Mouse (Mus musculus): ENCODE data around the gene Adipoq.
"Not testable (repeated sequence)": the region's sequence is repeated elsewhere in the genome, so short reads cannot be mapped to it uniquely, and the experiment has no call there.

Gene Adipoq

DNA sequence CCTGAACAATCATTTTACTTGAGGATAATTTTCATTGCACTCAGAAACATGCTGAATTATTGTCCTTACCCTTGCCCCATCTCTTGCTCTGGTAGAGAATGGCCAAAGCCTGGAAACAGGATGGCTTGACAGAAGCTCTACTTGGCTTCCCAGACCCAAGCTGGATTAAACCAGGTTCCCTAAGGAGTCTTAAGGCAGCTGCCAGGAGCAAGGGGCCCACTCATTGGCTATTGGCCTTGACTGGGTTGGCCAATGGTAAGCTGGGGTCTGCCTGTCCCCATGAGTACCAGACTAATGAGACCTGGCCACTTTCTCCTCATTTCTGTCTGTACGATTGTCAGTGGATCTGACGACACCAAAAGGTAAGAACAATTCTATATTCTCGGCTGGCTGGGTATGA, at the start of gene Adipoq:
Gene Adipoq, plus strand, starts transcription at position 257 of the 400 bp plus-strand sequence.
- no peak for DNase-seq

DNA sequence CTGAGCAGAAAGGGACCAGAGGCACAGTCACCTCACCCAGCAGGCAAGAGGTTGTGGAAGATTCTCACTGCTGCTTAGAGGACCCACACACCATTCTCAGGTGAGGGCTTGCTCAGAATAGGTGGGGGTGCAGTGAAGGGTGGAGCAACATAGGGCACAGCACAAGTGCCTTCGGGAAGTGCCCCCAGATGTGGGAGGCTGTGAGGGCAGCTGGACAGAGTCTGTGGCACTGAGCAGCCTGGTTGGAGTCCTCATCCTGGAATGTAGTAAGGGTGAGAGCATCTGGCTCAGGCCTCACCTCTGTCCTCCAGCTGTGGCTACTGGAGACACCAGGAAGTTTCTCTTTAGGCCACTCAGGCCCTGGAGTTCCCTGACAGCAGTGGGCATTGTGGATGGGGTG, 49.5 kb upstream of the Adipoq start:
- not testable (repeated sequence) for DNase-seq

DNA sequence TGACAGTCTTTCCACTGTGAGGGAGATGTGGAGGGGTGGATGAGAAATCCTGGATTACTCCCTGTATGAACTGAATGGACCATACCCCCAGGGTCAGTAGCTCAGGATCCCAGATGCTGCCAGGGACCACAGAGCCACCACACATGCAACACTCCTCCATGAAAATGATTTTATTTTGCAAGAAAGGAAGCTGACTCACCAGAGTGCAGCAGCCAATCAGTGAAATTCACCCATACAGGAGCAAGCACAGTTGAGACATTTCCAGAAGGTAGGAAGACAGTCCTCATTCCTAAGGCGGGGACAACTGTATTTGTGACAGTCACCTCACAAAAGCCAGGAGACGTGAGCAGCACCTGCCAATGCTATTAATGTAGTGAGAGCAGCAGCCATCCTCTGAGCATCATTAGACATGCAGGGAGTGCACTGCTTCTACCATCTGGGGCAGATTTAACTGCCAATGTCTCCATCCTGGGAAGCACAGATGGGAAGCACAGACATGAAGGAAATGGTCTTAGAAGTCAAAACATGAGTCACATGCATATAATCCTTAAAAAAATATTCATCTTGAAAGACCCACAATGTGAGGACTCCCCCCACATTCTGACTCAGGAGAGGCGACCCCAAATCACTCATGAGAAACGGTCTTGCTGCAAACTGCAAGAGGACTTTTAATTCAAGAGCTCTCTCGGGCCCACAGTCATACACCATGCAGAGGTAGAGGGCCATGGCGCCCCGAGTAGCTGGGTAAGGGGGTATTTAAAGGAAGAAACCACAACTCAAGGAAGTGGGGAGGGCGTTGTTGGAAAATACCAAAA, 48.8 kb upstream of the Adipoq start:
- not testable (repeated sequence) for DNase-seq

DNA sequence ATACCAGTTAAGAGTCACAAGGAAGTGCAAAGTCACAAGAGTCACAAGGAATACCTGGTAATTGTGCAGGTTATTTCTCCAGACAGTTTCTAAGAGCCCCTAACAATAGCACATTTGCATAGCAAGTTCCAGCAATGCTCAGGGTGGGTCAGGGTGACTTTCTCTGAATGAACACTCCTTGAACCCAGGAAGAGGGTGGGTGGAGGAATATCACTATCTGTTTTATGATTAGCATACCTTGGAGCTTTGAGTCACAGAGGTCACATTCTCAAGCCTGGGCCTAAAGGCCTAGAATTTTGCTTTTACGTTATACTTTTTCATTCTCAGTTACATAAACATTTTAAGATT, 48.3 kb upstream of the Adipoq start:
- not testable (repeated sequence) for DNase-seq

DNA sequence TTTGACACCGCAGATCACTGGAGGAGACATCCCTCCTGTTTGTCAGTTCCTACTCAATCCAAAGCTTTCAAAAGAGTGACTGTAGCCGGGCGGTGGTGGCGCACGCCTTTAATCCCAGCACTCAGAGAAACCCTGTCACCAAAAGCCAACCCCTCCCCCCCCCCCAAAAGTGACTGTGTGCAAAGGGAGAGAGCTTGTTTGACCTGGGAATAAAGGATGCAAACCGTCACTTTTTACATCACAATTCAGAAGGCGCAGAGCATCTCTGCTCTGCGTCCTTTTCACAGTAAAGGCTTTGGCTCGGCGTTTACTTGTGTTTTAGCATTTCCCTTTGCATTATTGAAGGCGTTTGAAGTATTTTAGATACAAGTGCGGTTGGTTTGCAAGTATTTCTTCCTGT, 46.7 kb upstream of the Adipoq start:
- no peak for DNase-seq

DNA sequence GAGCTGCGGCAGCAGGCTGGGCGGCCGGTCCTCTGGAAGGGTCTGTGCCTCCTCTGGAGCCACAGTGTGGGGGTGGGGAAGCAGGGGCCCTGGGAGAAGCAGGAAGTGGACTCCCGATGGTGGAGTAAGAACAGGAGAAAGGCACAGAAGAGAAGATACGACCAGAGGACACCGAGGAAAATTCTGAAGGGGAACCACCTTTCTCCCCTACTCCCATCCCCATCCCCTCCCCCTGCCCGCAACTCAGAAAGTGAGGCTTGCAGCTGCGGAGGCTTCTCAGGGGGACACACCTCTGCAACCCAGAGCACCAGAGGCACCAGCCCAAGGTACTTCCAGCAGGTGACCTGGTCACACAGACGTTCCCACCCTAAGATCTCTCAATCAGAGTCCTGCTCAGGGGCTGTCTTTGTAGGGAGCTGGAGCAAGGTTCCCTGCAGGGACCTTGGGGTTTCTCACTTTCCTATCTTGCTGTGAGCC, 46.2 kb upstream of the Adipoq start:
- peak; percentile 80 for DNase-seq

DNA sequence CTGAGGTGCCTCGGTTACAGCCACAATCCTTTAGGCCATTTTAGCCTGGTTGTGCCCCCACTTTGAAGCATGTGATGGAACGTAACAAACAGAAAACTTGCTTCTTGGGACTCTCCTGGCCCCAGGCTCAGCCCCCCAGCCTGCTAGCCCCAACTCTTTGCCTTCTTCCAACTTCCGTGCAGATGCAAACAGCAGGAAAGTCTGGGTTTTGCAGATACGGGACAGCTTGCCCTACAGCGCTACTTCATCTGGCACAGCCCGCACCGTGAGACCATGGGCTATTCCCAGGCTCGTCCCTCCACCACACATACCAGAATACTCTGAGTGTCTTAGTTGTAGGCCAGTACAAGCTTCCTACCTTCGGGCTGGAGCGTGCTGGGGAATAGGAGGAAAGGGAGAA, 45.7 kb upstream of the Adipoq start:
- DNase-seq, result peak; percentile 33

DNA sequence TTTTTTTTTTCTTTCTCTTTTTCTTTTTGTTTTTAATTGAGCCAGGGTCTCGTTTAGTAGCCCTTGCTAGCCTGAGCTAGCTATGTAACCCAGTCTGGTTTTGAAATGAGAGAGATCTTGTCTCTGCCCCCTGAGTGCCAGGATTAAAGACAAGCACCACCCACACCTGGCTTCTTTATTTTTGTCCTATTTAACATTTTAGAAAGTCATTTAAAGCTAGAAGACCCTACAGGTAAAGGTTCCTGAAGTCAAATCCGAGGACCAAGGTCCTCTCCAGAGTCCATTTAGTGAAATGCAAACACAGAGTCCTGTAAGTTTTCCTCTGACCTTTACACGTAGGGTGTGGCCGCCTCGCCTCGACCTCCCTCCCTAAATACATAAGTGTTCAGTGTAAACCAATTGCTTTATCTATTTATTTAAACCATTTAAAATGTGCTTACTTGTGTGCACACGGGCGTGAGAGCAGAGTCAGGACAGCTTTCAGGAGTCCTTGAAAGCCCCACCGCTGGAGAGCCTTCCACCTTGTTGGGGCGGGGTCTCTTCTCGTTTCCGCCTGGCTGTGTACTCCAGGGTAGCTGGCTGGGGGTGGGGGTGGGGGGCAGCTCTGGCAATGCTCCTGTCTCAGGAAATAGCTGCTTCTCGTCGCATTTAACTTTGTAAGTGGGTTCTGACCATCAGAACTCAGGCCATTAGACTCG, 43.8 kb upstream of the Adipoq start:
- DNase-seq, result peak; percentile 35

DNA sequence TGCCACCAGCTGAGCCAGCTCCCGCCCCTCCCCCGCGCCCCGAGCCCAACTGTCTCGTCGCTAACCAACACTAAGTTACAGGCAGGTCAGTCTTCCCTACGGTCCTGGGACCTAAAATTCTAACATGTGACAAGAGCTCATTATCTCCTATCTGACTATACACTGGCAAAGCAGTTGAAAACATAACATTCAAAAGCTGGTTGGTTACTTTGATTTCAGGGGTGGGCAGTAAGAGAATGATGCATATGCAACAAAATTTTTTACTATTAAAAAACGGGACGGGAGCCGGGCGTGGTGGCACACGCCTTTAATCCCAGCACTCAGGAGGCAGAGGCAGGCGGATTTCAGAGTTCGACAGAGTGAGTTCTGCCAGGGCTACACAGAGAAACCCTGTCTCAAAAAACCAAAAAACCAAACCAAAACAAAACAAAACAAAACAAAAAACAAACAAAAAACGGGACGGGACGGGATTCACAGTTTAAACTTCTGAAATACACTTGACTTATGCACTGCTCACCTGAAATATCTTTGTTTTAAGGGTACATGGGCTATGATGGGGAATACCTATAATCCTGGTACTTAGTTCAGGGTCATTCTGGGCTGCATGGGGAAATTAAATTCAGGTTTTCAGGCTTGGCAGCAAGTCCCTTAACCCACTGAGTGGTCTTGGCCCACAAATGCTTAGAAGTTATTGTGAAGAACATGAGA, 43.1 kb upstream of the Adipoq start:
- no peak for DNase-seq

DNA sequence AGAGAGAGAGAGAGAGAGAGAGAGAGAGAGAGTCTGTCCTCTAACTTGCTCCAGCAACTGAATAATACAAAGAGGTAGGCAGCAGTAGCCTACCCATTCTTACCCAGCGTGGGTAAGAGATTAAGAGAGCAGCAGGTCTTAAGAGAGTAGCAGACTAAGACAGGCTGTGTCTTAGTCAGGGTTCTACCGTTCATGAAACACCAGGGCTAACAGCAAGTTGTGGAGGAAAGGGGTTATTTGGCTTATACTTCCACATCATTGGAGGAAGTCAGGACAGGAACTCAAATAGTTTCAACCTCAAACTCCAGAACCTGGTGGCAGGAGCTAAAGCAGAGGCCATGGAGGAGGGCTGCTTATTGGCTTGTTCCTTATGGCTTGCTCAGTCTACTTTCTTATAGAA, 42.5 kb upstream of the Adipoq start:
- DNase-seq, result no peak

DNA sequence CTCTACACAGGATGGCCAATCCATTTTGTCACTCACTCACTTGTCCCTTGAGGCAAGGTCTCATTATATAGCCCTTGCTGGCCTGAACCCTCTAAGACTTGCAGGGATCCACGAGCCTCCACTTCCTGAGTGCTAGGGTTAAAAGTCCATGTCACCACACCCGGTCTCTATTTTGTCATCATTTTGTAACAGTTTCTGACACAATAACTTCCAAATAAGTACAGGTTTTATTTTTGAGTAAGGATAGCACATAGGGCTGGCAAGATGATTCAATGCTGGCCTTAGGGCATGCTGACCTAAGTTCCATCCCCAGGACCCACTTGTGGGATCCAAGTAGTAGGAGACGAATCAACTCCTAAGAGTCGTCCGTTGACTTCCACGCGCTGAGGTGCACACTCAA, 40.2 kb upstream of the Adipoq start:
- DNase-seq, result no peak

DNA sequence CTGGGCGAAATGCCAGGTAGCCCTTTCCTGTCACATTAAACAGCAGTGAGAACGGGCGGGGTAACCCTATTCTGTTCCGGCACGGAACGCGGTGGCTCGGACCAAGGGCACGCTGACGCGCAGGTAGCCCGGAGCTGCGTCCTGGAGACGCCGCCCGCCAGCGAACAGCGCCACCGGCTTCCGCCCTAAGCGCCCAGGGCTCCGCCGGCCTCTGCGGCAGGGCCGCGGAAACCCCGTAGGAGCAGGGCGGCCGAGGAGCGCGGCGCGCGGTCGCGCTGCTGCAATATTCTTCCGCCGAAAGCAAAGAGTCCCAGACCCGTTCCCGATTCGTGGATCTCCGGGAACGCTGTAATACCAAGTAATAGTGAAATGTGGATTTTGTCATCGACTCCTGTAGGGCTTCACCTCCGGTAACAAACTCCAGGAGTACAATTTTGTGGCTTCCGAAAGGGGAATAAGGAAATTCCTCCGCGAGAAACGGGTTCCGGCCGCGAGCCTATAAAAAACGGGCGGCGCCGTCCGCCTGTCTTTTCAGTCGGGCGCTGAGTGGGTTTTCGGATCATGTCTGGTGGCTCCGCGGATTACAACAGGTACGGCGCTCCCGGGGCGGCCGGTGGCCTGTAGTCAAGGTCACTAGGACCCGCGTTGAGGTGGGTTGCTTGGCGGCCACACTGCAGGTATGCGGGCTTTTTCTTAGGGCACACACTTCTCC, 38.9 kb upstream of the Adipoq start, which contains the start of gene Eif4a2:
Gene Eif4a2, plus strand, starts transcription at position 214 of the 712 bp plus-strand sequence.
- peak; percentile 97 for DNase-seq

DNA sequence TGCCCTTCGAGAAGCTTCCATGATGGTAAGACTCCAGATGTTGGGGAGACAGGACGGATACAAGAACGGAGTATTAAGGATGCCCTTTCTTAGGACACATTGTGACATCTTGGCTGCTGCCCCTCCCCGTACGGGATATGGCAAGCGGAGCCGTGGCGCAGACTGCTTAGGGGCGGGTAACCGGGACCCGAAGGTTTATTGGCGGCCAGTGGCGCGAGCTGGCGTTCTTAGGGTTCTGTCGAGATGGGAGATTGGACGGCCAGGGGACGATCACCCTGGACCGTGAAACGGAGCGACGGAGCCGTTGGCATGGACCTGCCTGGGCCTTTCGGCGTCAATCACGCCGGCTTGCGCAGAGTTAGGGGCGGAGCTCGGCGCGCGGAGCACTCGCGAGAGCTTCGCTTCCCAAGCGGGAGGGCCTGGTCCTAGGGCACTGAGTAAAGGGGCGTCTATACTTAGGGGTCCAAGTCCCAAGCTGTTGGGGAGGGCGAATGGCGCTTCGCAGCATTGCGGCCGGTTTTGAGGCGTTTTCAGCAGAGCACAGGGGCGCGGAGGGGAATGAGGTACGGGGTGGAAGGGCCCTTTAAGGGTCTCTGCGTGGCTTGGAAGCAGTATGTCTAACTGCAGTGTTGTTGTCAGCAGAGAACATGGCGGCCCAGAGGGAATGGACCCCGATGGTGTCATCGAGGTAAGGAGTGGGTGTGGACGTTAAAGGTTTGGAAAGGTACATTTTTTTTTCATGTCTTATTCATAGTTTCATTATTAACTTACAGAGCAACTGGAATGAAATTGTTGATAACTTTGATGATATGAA, 38.2 kb upstream of the Adipoq start:
- peak; percentile 91 for DNase-seq

DNA sequence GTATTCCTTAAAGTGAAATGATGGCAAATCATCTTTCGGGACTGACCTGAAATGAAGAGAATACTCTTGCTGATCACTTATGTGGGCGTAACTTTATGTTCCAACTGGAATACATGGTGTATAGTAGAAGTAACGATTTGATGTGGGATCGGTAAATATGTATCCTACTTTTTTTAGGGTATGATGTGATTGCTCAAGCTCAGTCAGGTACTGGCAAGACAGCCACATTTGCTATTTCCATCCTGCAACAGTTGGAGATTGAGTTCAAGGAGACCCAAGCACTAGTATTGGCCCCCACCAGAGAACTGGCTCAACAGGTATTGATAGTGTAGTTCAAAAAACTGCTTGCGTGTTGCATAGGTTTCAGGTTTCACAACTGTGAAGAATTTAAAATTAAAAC, 37.4 kb upstream of the Adipoq start:
- no peak for DNase-seq

DNA sequence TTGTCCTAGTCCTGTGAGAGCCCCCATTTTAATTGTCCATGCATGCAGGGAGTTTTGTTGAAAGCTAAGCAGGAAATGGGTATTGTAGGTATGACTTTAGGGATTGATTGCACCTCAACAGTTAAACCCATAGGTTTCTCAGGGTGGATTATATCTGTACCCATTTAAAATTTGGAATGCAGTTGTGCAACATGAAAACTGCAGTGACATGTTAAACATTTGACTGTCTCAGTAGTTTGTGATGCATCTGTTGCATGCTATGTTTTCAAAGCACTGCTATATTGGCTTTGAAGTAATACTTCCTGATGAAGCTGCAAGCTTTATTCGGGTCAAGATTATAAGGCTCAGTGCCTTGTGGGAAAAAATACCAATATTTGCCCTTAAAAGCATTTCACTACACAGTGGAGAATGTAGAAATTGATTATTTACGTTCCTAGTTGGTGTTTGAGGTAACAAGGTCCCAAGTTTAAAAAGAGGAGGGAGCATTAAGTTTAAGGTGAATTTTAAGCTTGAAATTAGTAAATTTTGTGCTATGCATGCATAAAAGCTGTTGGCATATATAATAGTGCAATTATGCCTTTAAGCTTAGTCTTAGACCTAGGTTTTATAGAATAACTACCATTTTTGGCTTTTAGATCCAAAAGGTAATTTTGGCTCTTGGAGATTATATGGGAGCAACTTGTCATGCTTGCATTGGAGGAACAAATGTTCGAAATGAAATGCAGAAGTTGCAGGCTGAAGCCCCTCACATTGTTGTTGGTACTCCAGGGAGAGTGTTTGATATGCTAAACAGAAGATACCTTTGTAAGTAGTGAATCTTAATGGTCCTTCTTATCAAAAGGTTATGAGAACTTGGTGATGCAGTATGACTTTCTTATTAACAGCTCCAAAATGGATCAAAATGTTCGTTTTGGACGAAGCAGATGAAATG, 36.7 kb upstream of the Adipoq start:
- DNase-seq, result no peak

DNA sequence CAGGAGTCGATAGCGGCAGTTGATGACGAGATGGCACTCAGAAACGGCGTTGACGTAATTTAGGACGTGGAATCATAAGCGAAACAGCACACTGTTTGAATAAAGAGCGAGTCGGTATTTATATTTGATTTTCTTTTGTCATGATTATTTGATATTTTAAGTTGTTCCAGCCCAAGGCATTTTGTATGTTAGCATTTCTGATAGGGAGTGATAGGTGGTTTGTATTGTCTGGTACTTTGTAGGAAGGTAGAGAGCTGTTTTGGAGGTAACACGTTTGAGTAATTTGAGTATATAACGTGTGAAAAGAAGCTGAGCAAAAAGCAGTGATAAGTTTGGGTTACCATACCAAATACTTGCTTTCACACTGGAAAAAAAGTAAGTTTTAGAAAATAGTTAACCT, 34.0 kb upstream of the Adipoq start:
- no peak for DNase-seq

DNA sequence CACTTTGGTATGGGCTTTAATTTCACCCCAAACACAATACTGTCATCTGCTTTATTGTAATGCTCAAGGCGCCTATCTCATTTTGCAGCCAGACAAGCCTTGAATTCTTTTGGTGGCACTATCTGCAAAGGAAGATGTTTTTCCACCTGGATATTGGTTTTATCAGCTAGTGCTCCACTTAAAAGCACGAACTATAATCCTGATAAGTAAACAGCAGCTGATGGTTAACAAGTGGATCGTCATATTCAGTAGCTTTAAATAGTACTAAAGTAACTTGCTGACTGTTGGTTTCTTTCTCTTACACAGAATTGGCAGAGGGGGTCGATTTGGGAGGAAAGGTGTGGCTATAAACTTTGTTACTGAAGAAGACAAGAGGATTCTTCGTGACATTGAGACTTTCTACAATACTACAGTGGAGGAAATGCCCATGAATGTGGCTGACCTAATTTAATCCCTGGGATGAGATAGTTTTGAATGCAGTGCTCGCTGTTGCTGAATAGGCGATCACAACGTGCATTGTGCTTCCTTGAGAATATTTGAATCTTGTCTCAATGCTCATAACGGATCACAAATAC, 33.4 kb upstream of the Adipoq start:
- no peak for DNase-seq

DNA sequence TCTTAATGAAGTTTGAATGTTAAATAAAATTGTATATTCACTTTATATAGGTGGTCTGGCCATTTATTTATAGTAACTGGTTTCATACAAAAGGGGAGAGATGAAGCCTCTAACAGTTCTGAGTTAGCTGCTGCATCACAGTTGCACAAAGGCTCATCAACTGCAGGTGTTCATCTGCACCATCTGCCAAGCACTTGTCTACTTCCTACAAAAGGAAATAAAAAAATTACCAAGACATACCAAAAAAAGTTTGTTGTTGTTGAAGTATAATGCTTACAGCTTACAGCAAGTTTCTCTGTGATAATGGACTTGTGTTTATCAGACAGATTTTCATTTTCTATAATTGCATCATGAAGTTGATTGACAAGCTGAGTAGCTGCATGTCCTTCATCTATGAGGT, 32.4 kb upstream of the Adipoq start:
- no peak for DNase-seq

DNA sequence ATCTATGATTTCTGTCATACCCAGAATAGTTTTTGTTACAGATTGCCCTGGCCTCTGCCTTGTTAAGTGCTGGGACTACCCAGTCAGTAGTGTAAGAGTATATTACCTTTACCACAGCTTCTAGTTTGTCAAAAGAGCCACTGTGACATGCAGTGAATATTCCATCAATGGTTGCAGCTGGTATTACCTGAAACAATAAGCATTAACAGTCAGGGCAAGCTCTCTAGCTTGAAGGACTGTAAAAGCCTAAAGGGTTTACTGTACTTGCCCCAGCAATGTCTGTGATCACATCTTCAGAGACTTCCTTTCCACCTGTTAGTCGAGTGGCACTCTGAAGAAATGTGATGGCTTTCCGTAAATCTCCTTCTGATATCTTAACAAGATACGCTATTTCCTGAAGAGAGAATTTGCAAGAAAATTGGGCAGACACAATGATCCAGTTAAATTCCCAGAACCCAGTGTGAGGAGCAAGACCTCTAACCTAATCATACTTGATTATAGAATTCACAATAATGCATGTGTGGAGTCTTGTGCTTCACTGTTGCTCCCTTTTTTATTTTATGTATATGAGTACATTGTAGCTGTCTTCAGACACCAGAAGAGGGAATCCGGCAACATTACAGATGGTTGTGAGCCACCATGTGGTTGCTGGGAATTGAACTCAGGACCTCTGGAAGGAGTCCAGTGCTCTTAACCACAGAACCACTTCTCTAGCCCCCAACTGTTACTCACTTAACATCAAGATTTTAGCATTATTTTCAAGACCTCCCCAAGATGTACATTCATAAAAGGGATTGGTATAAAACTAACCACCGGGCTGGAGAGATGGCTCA, 31.8 kb upstream of the Adipoq start:
- DNase-seq, result no peak

DNA sequence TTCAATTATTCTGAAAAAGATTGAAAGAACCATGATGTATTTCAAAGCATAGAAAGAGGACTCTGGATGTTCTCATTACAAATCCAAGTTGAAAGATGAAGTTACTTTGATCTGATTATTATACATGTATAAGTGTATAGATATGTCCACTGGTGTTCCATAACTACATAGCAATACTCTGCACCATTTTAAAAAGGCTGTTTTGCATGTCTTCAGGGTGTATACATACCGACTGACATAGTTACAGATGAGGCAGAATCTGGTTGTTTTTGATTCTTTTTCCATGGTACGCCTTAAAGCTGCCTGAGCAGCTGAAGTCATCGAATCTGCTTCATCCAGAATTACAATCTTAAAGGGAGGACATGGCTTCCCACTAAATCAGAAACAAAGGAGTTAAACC, 30.9 kb upstream of the Adipoq start:
- DNase-seq, result no peak
